Mouse (Mus musculus): Measurements from ENCODE around the gene Rrp9. TPM values are rescaled to one million over a fixed set of nuclear protein-coding genes. Genes with fewer than 3 reads are reported as not detected.
A peak's percentile ranks its signal among the peaks of the same experiment; 100 is the strongest.

The Rrp9 gene
- polyA plus RNA-seq, 1 experiment from 2014 or later = 74.6 TPM

DNA sequence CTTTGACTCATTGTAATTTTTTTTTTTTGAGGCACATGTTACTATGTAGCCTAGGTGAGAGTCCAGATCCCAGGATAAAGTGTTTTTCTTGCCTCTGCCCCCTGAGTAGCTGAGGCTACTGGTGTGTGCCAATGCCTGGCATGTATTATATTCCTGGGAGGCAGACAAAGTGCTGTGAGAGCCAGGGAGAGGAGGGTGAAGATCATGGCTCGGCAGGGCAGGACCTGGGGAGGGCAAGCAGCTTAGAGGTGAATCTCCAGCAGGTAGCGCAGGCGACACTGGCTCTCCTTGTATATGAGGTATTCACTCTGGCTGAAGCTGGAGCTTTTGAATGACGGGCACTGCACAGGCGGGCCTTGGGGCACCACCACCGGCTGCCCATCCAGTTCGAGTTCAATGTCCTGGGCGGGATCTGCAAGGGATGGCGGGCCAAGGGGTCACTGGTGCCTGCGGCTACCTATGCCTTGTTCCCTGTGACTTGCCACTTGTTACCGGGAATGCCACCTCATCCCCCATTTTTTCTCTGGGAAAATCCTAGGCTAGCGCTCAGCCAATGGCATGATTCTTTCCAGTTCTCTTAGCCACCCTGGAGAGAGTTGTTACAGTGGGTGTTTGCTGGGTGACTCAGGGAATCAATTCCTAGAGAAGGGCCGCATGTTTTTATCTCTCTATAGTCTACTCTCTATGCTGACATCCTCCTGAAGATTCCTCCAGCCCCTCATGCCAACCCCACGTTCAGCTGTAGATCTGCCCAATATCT, 4.6 kb upstream of the Rrp9 start:
- H3K4me3 ChIP-seq = peak overlapping the region; percentile 44
- peaks cover 17% of the 10 kb centered on the region; the same call in 1 of the 2 replicates for H3K27me3 ChIP-seq (ENCODE audit: insufficient read depth, poor library complexity, severe bottlenecking)
- no peaks in the 10 kb centered on the region for H3K36me3 ChIP-seq
- DNase-seq (ENCODE audit: low spot score) = no peak
- WGBS = 62% methylated on average over 14 of the region's 14 CpGs
- H3K9me3 ChIP-seq = no peaks in the 10 kb centered on the region
- peaks cover 46% of the 10 kb centered on the region for H3K4me1 ChIP-seq
- H3K27ac ChIP-seq = peak overlapping the region; percentile 76

DNA sequence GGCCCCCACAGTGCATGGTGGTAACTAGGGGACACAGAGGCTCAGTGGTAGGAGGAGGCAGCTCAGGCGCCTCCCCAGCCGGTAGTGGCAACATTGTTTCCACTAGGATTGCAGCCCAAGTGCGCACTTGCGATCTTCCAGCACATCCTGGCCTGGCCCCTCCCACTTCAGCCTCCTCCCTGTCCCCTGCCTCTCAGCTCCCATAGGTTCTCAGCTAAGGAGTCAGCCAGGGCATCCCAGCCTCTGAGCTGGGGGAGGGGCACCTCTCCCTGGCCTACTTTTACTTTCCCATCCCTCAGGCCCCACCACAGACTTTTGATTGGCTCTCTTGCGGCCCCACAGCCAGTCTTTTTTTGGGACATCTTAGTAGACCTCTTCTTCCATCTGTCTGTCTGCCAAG, 3.9 kb upstream of the Rrp9 start:
- DNase-seq (ENCODE audit: low spot score) = peak; percentile 87
- 9% methylated on average over 5 of the region's 5 CpGs for WGBS
- H3K27ac ChIP-seq = peak overlapping the region; percentile 76
- peak overlapping the region; percentile 44 for H3K4me3 ChIP-seq
- H3K4me1 ChIP-seq = peaks cover 51% of the 10 kb centered on the region
- no peaks in the 10 kb centered on the region for H3K36me3 ChIP-seq
- H3K9me3 ChIP-seq = no peaks in the 10 kb centered on the region
- H3K27me3 ChIP-seq (ENCODE audit: insufficient read depth, poor library complexity, severe bottlenecking) = peaks cover 14% of the 10 kb centered on the region; the same call in 1 of the 2 replicates

DNA sequence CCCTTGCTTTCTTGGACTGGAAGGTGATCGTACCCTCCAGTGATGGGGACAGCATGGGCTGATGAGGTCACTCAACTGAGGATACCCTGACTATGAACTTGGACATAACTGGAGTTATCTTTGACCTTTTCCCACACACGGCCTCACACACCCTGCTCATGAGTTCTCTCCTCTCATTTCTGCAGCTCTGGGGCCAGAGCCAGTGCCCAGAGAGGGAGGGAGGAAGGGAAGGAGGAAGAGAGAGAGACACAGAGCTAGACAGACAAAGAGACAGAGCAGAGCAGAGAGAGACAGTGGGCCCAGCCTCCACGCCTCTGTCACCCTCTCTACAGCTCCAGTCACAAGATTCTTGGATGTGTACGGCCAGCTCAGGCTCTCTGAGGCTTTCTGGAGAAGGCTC, 3.4 kb upstream of the Rrp9 start:
- H3K36me3 ChIP-seq = no peaks in the 10 kb centered on the region
- DNase-seq (ENCODE audit: low spot score) = no peak
- H3K27me3 ChIP-seq (ENCODE audit: insufficient read depth, poor library complexity, severe bottlenecking) = peaks cover 11% of the 10 kb centered on the region; the same call in 1 of the 2 replicates
- WGBS = 50% methylated on average over 4 of the region's 4 CpGs
- H3K27ac ChIP-seq = peak overlapping the region; percentile 76
- peaks cover 51% of the 10 kb centered on the region for H3K4me1 ChIP-seq
- no peaks in the 10 kb centered on the region for H3K9me3 ChIP-seq
- H3K4me3 ChIP-seq = no peak overlapping the region

DNA sequence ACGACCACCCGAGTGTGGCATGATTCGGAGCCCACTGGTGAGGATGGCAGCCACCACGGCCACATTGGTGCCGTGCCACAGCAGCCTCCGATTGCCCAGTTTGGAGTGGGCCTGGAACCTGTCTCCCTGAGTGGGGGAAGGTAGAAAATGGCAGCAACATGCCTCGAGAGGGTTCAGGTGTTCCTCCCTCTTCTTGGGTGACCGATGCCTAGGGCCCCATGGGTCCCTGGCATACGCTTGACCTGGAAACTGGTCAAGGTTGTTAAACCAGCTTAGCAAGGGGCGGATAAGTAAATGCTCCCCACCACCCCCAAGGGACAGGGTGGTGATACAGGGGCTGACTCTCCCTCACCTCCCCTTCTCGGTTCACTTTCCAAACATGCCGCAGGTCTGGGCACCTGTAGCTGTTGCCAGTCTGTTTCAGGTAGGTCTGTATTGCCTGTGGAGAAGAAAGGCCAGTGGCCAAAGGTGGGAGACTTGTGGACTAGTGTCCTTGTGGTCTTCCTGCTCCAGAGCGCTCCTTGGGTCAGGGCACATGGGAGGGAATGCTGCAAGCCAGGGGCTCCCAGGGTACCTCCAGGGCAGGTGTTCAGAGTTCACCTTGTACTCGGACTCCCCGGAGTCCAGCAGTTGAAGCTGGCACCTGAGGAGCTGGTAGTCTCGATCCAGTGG, 2.5 kb upstream of the Rrp9 start:
- H3K4me3 ChIP-seq = no peak overlapping the region
- peaks cover 11% of the 10 kb centered on the region; the same call in 1 of the 2 replicates for H3K27me3 ChIP-seq (ENCODE audit: insufficient read depth, poor library complexity, severe bottlenecking)
- DNase-seq (ENCODE audit: low spot score) = no peak
- no peaks in the 10 kb centered on the region for H3K36me3 ChIP-seq
- H3K4me1 ChIP-seq = peaks cover 59% of the 10 kb centered on the region
- WGBS = 89% methylated on average over 16 of the region's 16 CpGs
- H3K9me3 ChIP-seq = no peaks in the 10 kb centered on the region
- peak overlapping the region; percentile 76; the same call in 1 of the 2 replicates for H3K27ac ChIP-seq

DNA sequence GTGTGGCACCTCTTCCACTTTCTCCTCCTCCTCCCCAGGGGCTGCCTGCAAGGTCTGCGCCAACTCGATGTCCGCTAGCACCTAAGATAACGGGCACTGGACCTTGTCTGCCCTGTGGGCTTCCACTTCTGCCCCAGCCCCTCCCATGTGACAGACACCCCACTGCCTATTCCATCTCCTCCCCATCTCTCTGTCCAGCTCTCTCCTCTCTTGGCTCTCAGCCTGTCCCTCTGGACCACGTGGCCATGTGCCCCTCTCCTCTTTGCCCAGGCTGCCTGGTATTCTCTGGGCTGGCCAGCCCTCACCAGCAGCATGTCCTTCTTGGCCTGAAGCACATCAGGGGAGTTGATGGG, 2.0 kb upstream of the Rrp9 start:
- Histone ChIP-seq H3K27ac (0 out of 2 replicates have a peak overlapping the region, but pooled peaks have one; percentile 72), H3K36me3 (no peaks in the 10 kb centered on the region), H3K9me3 (no peaks in the 10 kb centered on the region), H3K4me3 (no peak overlapping the region), H3K4me1 (peaks cover 61% of the 10 kb centered on the region), H3K27me3 (ENCODE audit: insufficient read depth, poor library complexity, severe bottlenecking) (peaks cover 11% of the 10 kb centered on the region; the same call in 1 of the 2 replicates)
- DNase-seq (ENCODE audit: low spot score) = no peak
- 66% methylated on average over 5 of the region's 5 CpGs for WGBS

DNA sequence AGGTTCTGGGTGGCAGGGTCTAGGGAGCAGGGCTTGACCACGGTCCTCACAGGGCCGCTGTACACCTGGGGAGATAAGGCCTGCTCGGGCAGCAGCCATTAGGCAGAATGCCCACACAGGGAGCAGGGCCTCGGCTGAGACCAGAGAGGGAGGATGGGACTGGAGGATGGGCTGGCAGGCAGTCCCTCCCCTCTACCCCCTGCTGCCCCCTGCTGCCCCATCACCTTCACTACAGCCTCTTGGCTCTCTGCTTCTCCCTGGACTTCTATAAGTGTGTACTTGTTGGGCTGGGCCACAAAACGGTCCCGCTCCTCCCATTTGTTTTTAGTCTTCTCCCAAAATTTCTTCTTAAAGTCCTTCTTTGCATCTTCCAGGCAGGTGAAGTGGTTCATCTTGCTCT, 1.3 kb upstream of the Rrp9 start:
- Histone ChIP-seq H3K27ac (peak overlapping the region; percentile 72; the same call in 1 of the 2 replicates), H3K4me3 (no peak overlapping the region), H3K9me3 (no peaks in the 10 kb centered on the region), H3K36me3 (peaks cover 4% of the 10 kb centered on the region; the same call in 1 of the 2 replicates), H3K4me1 (peaks cover 61% of the 10 kb centered on the region), H3K27me3 (ENCODE audit: insufficient read depth, poor library complexity, severe bottlenecking) (peaks cover 11% of the 10 kb centered on the region; the same call in 1 of the 2 replicates)
- DNase-seq (ENCODE audit: low spot score) = peak; percentile 90
- WGBS = 7% methylated on average over 6 of the region's 6 CpGs

DNA sequence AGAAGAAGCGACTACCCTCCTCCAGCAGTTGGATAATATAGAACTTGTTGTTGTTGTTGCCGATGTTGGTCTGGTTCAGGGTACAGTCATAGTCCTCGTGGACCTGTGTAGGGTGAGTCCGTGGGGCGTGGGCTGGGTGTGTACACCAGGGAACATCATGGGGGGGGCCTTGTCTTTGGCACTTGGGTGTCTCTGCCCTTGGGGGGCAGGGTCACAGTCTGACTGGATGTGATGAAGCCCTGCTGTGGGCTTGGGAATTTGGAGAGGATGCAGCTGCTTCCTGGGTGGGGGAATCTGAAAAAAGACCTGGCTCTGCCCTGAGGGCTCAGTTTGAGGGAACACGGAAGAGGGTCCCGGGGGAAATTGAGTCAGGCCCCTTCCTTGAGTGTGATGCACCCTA, 717 bp upstream of the Rrp9 start:
- H3K36me3 ChIP-seq = peaks cover 9% of the 10 kb centered on the region; the same call in 1 of the 2 replicates
- DNase-seq (ENCODE audit: low spot score) = no peak
- H3K4me3 ChIP-seq = no peak overlapping the region
- H3K27me3 ChIP-seq (ENCODE audit: insufficient read depth, poor library complexity, severe bottlenecking) = peaks cover 11% of the 10 kb centered on the region; the same call in 1 of the 2 replicates
- WGBS = 71% methylated on average over 7 of the region's 7 CpGs
- no peaks in the 10 kb centered on the region for H3K9me3 ChIP-seq
- H3K4me1 ChIP-seq = peaks cover 61% of the 10 kb centered on the region
- H3K27ac ChIP-seq = 0 out of 2 replicates have a peak overlapping the region, but pooled peaks have one; percentile 17

DNA sequence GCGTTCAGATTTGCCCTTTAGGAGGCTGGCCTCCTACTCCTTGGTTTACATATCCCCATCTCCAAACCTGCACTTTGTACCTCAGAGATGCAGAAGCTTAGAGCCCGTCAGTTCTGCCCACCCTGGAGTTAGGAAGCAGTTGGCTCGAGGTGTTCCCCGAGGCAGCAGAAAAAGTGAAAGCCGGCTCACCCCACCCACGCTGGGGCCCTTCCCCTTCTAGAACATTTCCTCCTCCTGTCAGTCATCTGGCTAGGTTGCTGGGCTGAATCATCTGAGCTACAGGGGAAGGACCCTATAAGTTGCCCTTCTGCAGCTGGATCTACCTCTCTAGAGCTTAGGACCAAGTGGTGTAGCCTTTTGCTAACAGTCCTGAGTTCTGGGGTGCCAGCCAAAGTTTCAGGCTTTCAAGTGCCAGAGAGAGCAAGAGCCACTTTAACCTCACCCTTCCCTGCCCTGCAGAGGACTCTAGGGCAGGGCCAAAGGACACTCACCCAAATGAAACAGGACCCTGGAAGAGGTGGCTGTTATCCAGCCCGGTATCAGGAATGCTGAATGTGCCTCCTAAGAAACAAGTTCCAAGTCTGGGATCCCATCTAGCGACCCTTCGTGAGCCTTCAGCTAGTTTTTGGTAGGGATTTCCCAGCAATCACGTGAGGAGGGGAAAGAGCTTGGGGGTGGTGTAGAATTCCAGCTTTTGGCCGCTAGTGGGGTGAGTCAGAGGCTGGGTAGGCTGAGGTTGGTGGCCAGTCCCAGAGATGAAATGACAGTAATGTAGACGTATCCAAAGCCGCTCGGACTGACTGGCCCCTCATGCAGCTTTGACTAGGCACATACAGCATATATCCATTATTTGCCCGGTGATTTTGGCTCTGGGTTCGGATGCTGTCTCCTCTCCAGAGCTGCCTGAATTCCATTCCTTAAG, 500 bp downstream of the Rrp9 start:
- H3K27ac ChIP-seq = peak overlapping the region; percentile 53
- H3K36me3 ChIP-seq = peaks cover 21% of the 10 kb centered on the region
- peaks cover 8% of the 10 kb centered on the region; the same call in 1 of the 2 replicates for H3K27me3 ChIP-seq (ENCODE audit: insufficient read depth, poor library complexity, severe bottlenecking)
- H3K4me3 ChIP-seq = peak overlapping the region; percentile 83
- peaks cover 64% of the 10 kb centered on the region for H3K4me1 ChIP-seq
- no peaks in the 10 kb centered on the region for H3K9me3 ChIP-seq
- WGBS = 30% methylated on average over 16 of the region's 16 CpGs
- no peak for DNase-seq (ENCODE audit: low spot score)

DNA sequence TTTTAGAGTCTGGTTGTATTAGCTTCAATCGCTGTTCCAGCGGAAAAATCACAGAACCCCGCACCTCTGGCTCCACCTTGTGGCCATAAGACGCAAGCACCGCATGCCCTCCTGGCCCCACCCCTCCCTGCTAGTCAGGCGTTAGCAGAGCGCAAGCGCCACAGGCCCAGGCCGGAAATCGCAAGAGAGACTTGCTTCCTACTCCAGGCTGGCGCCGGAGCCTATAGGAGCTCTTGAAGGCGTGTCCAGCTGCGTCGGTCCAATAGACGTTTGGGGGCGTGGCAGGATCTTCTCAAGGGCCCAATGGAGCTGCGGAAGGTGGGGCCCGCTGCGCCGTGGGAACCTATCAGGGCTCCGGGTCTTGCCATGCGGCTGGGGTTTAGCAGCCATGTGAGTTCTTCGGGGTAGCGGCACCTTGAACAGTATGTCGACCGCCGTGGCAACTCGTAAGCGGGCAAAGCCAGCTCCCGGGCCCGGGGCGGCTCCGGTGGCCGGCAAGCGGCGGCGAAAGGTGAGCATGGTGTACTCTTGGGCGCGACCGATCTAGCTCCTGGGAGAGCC, 1.2 kb downstream of the Rrp9 start, which contains the start of gene Parp3:
Gene Parp3, minus strand, starts transcription at position 26 of the 561 bp plus-strand sequence.
- H3K4me1 ChIP-seq = peaks cover 57% of the 10 kb centered on the region
- H3K36me3 ChIP-seq = peaks cover 28% of the 10 kb centered on the region
- H3K27ac ChIP-seq = peak within 1 kb of the TSS; percentile 84
- H3K9me3 ChIP-seq = no peaks in the 10 kb centered on the region
- H3K4me3 ChIP-seq = peak within 1 kb of the TSS; percentile 83
- peak; percentile 100 for DNase-seq (ENCODE audit: low spot score)
- under 1% methylated on average over 41 of the region's 41 CpGs for WGBS
- peaks cover 7% of the 10 kb centered on the region; the same call in 1 of the 2 replicates for H3K27me3 ChIP-seq (ENCODE audit: insufficient read depth, poor library complexity, severe bottlenecking)

DNA sequence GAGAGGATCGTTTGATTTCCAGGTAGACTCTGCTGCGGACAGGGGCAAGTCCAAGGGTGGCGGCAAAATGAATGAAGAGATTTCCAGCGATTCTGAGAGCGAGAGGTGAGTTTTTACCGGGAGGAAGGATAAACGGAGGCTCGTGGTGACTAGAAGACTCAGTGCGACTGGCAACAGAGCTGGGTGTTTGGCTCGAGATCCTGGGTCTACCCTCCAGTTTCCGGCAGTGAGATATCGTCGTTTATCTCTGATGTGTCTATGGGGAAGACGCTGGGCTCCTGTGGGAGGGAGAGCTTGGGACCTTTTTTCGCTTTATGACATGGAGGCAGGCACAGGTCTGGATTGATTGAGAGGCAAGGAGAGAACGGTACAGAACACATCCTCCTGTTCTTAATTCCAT, 1.9 kb downstream of the Rrp9 start:
- H3K27me3 ChIP-seq (ENCODE audit: insufficient read depth, poor library complexity, severe bottlenecking) = peaks cover 7% of the 10 kb centered on the region; the same call in 1 of the 2 replicates
- 2% methylated on average over 16 of the region's 16 CpGs for WGBS
- H3K27ac ChIP-seq = peak overlapping the region; percentile 84
- no peaks in the 10 kb centered on the region for H3K9me3 ChIP-seq
- peak overlapping the region; percentile 83 for H3K4me3 ChIP-seq
- H3K4me1 ChIP-seq = peaks cover 50% of the 10 kb centered on the region
- DNase-seq (ENCODE audit: low spot score) = no peak
- H3K36me3 ChIP-seq = peaks cover 31% of the 10 kb centered on the region

DNA sequence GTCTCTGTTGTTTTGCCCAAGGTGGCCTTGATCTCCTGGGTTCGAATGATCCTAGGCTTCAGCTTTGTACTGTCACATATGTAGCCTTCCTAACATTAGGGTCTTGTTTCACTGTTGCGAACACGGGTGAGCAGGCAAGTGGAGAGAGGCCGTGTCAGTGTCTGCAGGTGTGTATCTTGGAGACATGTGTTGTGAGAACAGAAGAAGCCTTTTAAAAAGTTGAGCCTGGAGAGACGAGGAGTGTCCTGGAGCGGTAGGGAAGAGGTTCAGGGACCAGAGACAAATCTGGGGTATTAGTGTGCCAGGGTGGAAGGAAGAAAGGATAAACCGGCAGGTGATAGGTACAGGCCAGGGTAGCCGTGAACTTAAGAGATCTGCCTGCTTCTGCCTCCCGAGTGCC, 2.3 kb downstream of the Rrp9 start:
- 77% methylated on average over 9 of the region's 9 CpGs for WGBS

DNA sequence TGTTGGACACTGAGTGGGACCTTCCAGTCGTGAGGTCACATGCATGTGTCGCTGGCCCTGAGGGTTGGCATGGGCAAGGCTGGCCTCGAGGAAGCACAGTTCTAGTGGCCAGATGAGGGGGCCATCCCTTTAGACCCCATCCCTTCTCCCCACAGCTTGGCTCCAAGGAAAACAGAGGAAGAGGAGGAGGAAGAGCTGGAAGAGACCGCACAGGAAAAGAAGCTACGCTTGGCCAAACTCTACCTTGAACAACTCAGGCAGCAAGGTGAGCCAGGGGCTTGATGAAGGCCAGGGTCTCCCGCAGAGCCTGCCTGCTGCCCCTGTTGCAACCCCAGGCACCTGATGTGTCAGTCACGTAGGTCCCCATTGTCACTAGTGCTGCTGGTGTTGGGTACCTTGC, 4.8 kb downstream of the Rrp9 start:
- Histone ChIP-seq H3K36me3 (peaks cover 60% of the 10 kb centered on the region), H3K27me3 (ENCODE audit: insufficient read depth, poor library complexity, severe bottlenecking) (no peaks in the 10 kb centered on the region), H3K27ac (no peak overlapping the region), H3K9me3 (no peaks in the 10 kb centered on the region), H3K4me1 (peaks cover 27% of the 10 kb centered on the region), H3K4me3 (no peak overlapping the region)
- no peak for DNase-seq (ENCODE audit: low spot score)
- WGBS = 91% methylated on average over 7 of the region's 7 CpGs

More for the DNA sequence above, 2.3 kb downstream of the Rrp9 start:
- Histone ChIP-seq H3K27ac (0 out of 2 replicates have a peak overlapping the region, but pooled peaks have one; percentile 84), H3K9me3 (no peaks in the 10 kb centered on the region), H3K27me3 (ENCODE audit: insufficient read depth, poor library complexity, severe bottlenecking) (peaks cover 7% of the 10 kb centered on the region; the same call in 1 of the 2 replicates), H3K36me3 (peaks cover 36% of the 10 kb centered on the region), H3K4me1 (peaks cover 46% of the 10 kb centered on the region), H3K4me3 (peak overlapping the region; percentile 83)
- DNase-seq (ENCODE audit: low spot score) = no peak
